Mouse (Mus musculus) kidney, embryonic 14.5 days (tissue): ENCODE results near the gene Ngf. TPM values are rescaled to one million over a fixed set of nuclear protein-coding genes. Genes with fewer than 3 reads are reported as not detected.

ENCODE experiments used
- ATAC-seq: fragments of 200-750 bp; cut with Nextera tagmentation; 2 replicates; pipeline ENCODE4 v1.8.0; 2017; ENCODE audit warnings: moderate number of reproducible peaks, mild to moderate bottlenecking, moderate TSS enrichment, moderate library complexity; ENCODE audit not compliant: low FRiP score, low TSS enrichment
- H3K27ac ChIP-seq: fragments of 300-500 bp; sonication (generic); 2 replicates; pipeline ENCODE4 v1.5.1; 2014; ENCODE audit warnings: low read depth, mild to moderate bottlenecking, low read length, moderate library complexity, mixed read lengths
- H3K27me3 ChIP-seq: fragments of 300-500 bp; sonication (generic); 2 replicates; pipeline ENCODE4 v1.6.1; 2014; ENCODE audit warnings: mild to moderate bottlenecking, low read length; ENCODE audit not compliant: control insufficient read depth, insufficient read depth
- H3K36me3 ChIP-seq: fragments of 300-500 bp; sonication (generic); 2 replicates; pipeline ENCODE4 v1.6.1; 2014; ENCODE audit warnings: low read length, mixed read lengths; ENCODE audit not compliant: control insufficient read depth, insufficient read depth
- H3K4me1 ChIP-seq: fragments of 300-500 bp; sonication (generic); 2 replicates; pipeline ENCODE4 v1.6.1; 2014; ENCODE audit warnings: low read length, mixed read lengths; ENCODE audit not compliant: control insufficient read depth, insufficient read depth
- H3K4me2 ChIP-seq: fragments of 300-500 bp; sonication (generic); replicated peaks from 2 replicates; pipeline ENCODE4 v1.6.1; 2014; ENCODE audit warnings: low read depth, mild to moderate bottlenecking, low read length
- H3K4me3 ChIP-seq: fragments of 300-500 bp; sonication (generic); 2 replicates; pipeline ENCODE4 v1.5.1; 2014; ENCODE audit warnings: mild to moderate bottlenecking, low read length
- H3K9ac ChIP-seq: fragments of 300-500 bp; sonication (generic); 2 replicates; pipeline ENCODE4 v1.6.1; 2014; ENCODE audit warnings: low read depth, mild to moderate bottlenecking, low read length, moderate library complexity
- H3K9me3 ChIP-seq: fragments of 300-500 bp; sonication (generic); 2 replicates; pipeline ENCODE4 v1.6.1; 2016; ENCODE audit warnings: low read length; ENCODE audit not compliant: control insufficient read depth
- WGBS: fragments of 180-500 bp; shearing (Covaris S2); extraction: QIAGEN DNeasy Blood & Tissue Kit; methylation state at CpG from one replicate; pipeline ENCODE4 v1.1.7; 2014; 5-methylcytosine and 5-hydroxymethylcytosine counted together
- polyA plus RNA-seq: library from polyadenylated mRNA; unstranded; fragments of >200 nt; fragmentation: Nextera tagmentation; extraction: Ambion mirVana; gene quantifications from 2 replicates; pipeline ENCODE4 v1.2.1, GENCODE M21; 2014

Ngf gene
- polyA plus RNA-seq, 1 experiment from 2014 or later = 2.7 TPM

GRCm38 (mm10) chr3:102523711-102524110 lies 54.0 kb downstream of the Ngf start:
- WGBS = 77% methylated on average over 2 of the region's 2 CpGs
- no peaks in the 10 kb centered on the region for H3K36me3 ChIP-seq
- H3K4me2 ChIP-seq = no peak overlapping the region
- no peaks in the 10 kb centered on the region for H3K27me3 ChIP-seq
- no peaks in the 10 kb centered on the region for H3K9me3 ChIP-seq
- H3K4me3 ChIP-seq = no peak overlapping the region
- H3K27ac ChIP-seq = no peak overlapping the region
- ATAC-seq = no peak
- H3K9ac ChIP-seq = no peak overlapping the region
- H3K4me1 ChIP-seq = no peaks in the 10 kb centered on the region

GRCm38 (mm10) chr3:102524951-102525350 lies 55.2 kb downstream of the Ngf start:
- Histone ChIP-seq H3K9ac (no peak overlapping the region), H3K4me1 (no peaks in the 10 kb centered on the region), H3K36me3 (no peaks in the 10 kb centered on the region), H3K27ac (no peak overlapping the region), H3K9me3 (no peaks in the 10 kb centered on the region), H3K4me3 (no peak overlapping the region), H3K4me2 (no peak overlapping the region), H3K27me3 (no peaks in the 10 kb centered on the region)
- WGBS = 66% methylated on average over 7 of the region's 7 CpGs
- no peak for ATAC-seq

GRCm38 (mm10) chr3:102525856-102526255 lies 56.1 kb downstream of the Ngf start:
- Histone ChIP-seq H3K4me1 (no peaks in the 10 kb centered on the region), H3K9ac (no peak overlapping the region), H3K27me3 (no peaks in the 10 kb centered on the region), H3K4me2 (no peak overlapping the region), H3K9me3 (no peaks in the 10 kb centered on the region), H3K4me3 (no peak overlapping the region), H3K27ac (no peak overlapping the region), H3K36me3 (no peaks in the 10 kb centered on the region)
- 81% methylated on average over 8 of the region's 8 CpGs for WGBS
- ATAC-seq = no peak

GRCm38 (mm10) chr3:102526481-102526880 lies 56.8 kb downstream of the Ngf start:
- no peak for ATAC-seq
- Histone ChIP-seq H3K27me3 (no peaks in the 10 kb centered on the region), H3K4me3 (no peak overlapping the region), H3K36me3 (no peaks in the 10 kb centered on the region), H3K9me3 (no peaks in the 10 kb centered on the region), H3K4me2 (no peak overlapping the region), H3K27ac (no peak overlapping the region), H3K9ac (no peak overlapping the region), H3K4me1 (no peaks in the 10 kb centered on the region)
- WGBS = 69% methylated on average over 6 of the region's 6 CpGs

- Histone ChIP-seq H3K4me3 (no peak overlapping the region), H3K4me1 (no peaks in the 10 kb centered on the region), H3K27me3 (no peaks in the 10 kb centered on the region), H3K9ac (no peak overlapping the region), H3K4me2 (no peak overlapping the region), H3K9me3 (no peaks in the 10 kb centered on the region), H3K36me3 (no peaks in the 10 kb centered on the region), H3K27ac (no peak overlapping the region)
- WGBS = 87% methylated on average over 1 of the region's 1 CpGs
- ATAC-seq = no peak
Measured at GRCm38 (mm10) chr3:102534744-102535143, 65.0 kb downstream of the Ngf start.

GRCm38 (mm10) chr3:102543646-102544045 lies 73.9 kb downstream of the Ngf start:
- H3K9ac ChIP-seq = no peak overlapping the region
- 60% methylated on average over 5 of the region's 5 CpGs for WGBS
- H3K36me3 ChIP-seq = no peaks in the 10 kb centered on the region
- H3K4me1 ChIP-seq = no peaks in the 10 kb centered on the region
- no peak overlapping the region for H3K4me2 ChIP-seq
- H3K27ac ChIP-seq = no peak overlapping the region
- no peaks in the 10 kb centered on the region for H3K9me3 ChIP-seq
- no peaks in the 10 kb centered on the region for H3K27me3 ChIP-seq
- no peak overlapping the region for H3K4me3 ChIP-seq
- no peak for ATAC-seq

- no peak overlapping the region for H3K9ac ChIP-seq
- H3K27ac ChIP-seq = no peak overlapping the region
- ATAC-seq = no peak
- H3K36me3 ChIP-seq = no peaks in the 10 kb centered on the region
- no peaks in the 10 kb centered on the region for H3K4me1 ChIP-seq
- no peaks in the 10 kb centered on the region for H3K27me3 ChIP-seq
- H3K4me3 ChIP-seq = no peak overlapping the region
- no peak overlapping the region for H3K4me2 ChIP-seq
- WGBS = 86% methylated on average over 5 of the region's 5 CpGs
- H3K9me3 ChIP-seq = no peaks in the 10 kb centered on the region
Measured at GRCm38 (mm10) chr3:102547536-102547935, 77.8 kb downstream of the Ngf start.

- Histone ChIP-seq H3K4me3 (no peak overlapping the region), H3K4me1 (no peaks in the 10 kb centered on the region), H3K27me3 (no peaks in the 10 kb centered on the region), H3K9ac (no peak overlapping the region), H3K36me3 (no peaks in the 10 kb centered on the region), H3K27ac (no peak overlapping the region), H3K9me3 (no peaks in the 10 kb centered on the region), H3K4me2 (no peak overlapping the region)
- ATAC-seq = no peak
- 76% methylated on average over 6 of the region's 6 CpGs for WGBS
Measured at GRCm38 (mm10) chr3:102553935-102554670, 84.4 kb downstream of the Ngf start.

- no peak for ATAC-seq
- H3K4me2 ChIP-seq = no peak overlapping the region
- no peaks in the 10 kb centered on the region for H3K9me3 ChIP-seq
- no peak overlapping the region for H3K27ac ChIP-seq
- no peaks in the 10 kb centered on the region for H3K4me1 ChIP-seq
- H3K4me3 ChIP-seq = no peak overlapping the region
- 46% methylated on average over 1 of the region's 1 CpGs for WGBS
- no peaks in the 10 kb centered on the region for H3K27me3 ChIP-seq
- no peak overlapping the region for H3K9ac ChIP-seq
- no peaks in the 10 kb centered on the region for H3K36me3 ChIP-seq
Measured at GRCm38 (mm10) chr3:102556108-102556507, 86.4 kb downstream of the Ngf start.
